Mouse (Mus musculus) CH12.LX (cell line): Measurements from ENCODE around the gene Strip1. TPM values are rescaled to one million over a fixed set of nuclear protein-coding genes. Genes with fewer than 3 reads are reported as not detected.

ENCODE experiments used
- DNase-seq: peaks from one replicate; pipeline ENCODE4 v3.0.0-alpha.2; 2013; ENCODE audit errors: extremely low read depth
- H3K27ac ChIP-seq: 2 replicates; pipeline ENCODE4 v1.5.1; 2012; ENCODE audit warnings: low read depth, mild to moderate bottlenecking, control low read depth, moderate library complexity; ENCODE audit not compliant: insufficient read depth
- H3K27me3 ChIP-seq: replicated peaks from 2 replicates; pipeline ENCODE3; 2012; ENCODE audit warnings: inconsistent platforms
- H3K36me3 ChIP-seq, 2 experiments: replicated peaks in 1 of 2; 2 replicates each; pipeline versions ENCODE3 to v1.6.1; 2012; ENCODE audit warnings: inconsistent platforms in 1 of 2, low read length in 1 of 2, mild to moderate bottlenecking in 1 of 2, mixed read lengths in 1 of 2, moderate library complexity in 1 of 2; ENCODE audit not compliant: control insufficient read depth in 1 of 2, insufficient read depth in 1 of 2
- H3K4me1 ChIP-seq, 2 experiments: 2 replicates each; pipeline ENCODE4 v1.6.1; 2012; ENCODE audit warnings: inconsistent platforms in 1 of 2, moderate library complexity in 1 of 2; ENCODE audit not compliant: insufficient read depth in 2 of 2, control insufficient read depth in 1 of 2
- H3K4me2 ChIP-seq: 2 replicates; pipeline ENCODE4 v1.6.1; 2012; ENCODE audit warnings: low read depth, mild to moderate bottlenecking, control low read depth; ENCODE audit not compliant: poor library complexity, insufficient read depth, severe bottlenecking
- H3K4me3 ChIP-seq, 3 experiments: fragments of 150-350 bp in 1 of 3; sonication (generic) in 1 of 3; replicated peaks in 1 of 3; 2 replicates each; pipeline versions ENCODE3 to v1.5.1; 2011 to 2012; ENCODE audit warnings: low read depth in 2 of 3, low read length in 2 of 3, mild to moderate bottlenecking in 2 of 3, moderate library complexity in 2 of 3, control low read depth in 1 of 3, improper control_type of control experiment in 1 of 3, inconsistent platforms in 1 of 3, mixed read lengths in 1 of 3; ENCODE audit not compliant: poor library complexity in 1 of 3
- H3K79me2 ChIP-seq: replicated peaks from 2 replicates; pipeline ENCODE4 v1.6.1; 2012; ENCODE audit warnings: mild to moderate bottlenecking, moderate library complexity; ENCODE audit not compliant: control insufficient read depth, poor library complexity, insufficient read depth, severe bottlenecking; ENCODE audit errors: extremely low read depth
- H3K9ac ChIP-seq: 2 replicates; pipeline ENCODE4 v1.6.1; 2012; ENCODE audit warnings: low read depth, mild to moderate bottlenecking, control low read depth, moderate library complexity; ENCODE audit not compliant: insufficient read depth
- H3K9me3 ChIP-seq: replicated peaks from 2 replicates; pipeline ENCODE3; 2012; ENCODE audit warnings: low read length, inconsistent platforms, mixed read lengths
- BHLHE40 ChIP-seq: IDR thresholded peaks from 2 replicates; pipeline ENCODE4 v1.6.1; 2011; ENCODE audit warnings: mild to moderate bottlenecking, low read depth, low read length, improper control_type of control experiment
- CHD1 ChIP-seq: IDR thresholded peaks from 2 replicates; pipeline ENCODE4 v1.6.1; 2012; ENCODE audit warnings: low read depth, low read length, improper control_type of control experiment, inconsistent platforms
- CHD2 ChIP-seq: IDR thresholded peaks from 2 replicates; pipeline ENCODE4 v1.6.1; 2011; ENCODE audit warnings: low read length, improper control_type of control experiment
- CTCF ChIP-seq, 2 experiments: IDR thresholded peaks in 1 of 2; conservative IDR thresholded peaks in 1 of 2; 2 replicates each; pipeline ENCODE4 v1.5.1; 2011 to 2012; ENCODE audit warnings: low read depth in 2 of 2, low read length in 2 of 2, improper control_type of control experiment in 1 of 2, inconsistent platforms in 1 of 2, mild to moderate bottlenecking in 1 of 2, moderate library complexity in 1 of 2
- E2F4 ChIP-seq: IDR thresholded peaks from 2 replicates; pipeline ENCODE4 v1.6.1; 2011; ENCODE audit warnings: low read depth, low read length, improper control_type of control experiment; ENCODE audit not compliant: insufficient replicate concordance
- ELF1 ChIP-seq: IDR thresholded peaks from 2 replicates; pipeline ENCODE4 v1.6.1; 2014; ENCODE audit warnings: low read depth, mild to moderate bottlenecking, inconsistent platforms, low read length, improper control_type of control experiment
- EP300 ChIP-seq: IDR thresholded peaks from 2 replicates; pipeline ENCODE4 v1.6.1; 2011; ENCODE audit warnings: low read length, improper control_type of control experiment
- GABPA ChIP-seq: IDR thresholded peaks from 2 replicates; pipeline ENCODE4 v1.6.1; 2012; ENCODE audit warnings: low read depth, low read length, improper control_type of control experiment, inconsistent platforms; ENCODE audit not compliant: insufficient replicate concordance
- IRF4 ChIP-seq: IDR thresholded peaks from 2 replicates; pipeline ENCODE4 v1.6.1; 2014; ENCODE audit warnings: low read depth, mild to moderate bottlenecking, inconsistent platforms, low read length, improper control_type of control experiment
- JUN ChIP-seq: IDR thresholded peaks from 2 replicates; pipeline ENCODE4 v1.6.1; 2011; ENCODE audit warnings: low read depth, mild to moderate bottlenecking, low read length, improper control_type of control experiment, moderate library complexity; ENCODE audit not compliant: insufficient read depth
- MAFK ChIP-seq: IDR thresholded peaks from 2 replicates; pipeline ENCODE4 v1.6.1; 2011; ENCODE audit warnings: low read length, improper control_type of control experiment; ENCODE audit not compliant: insufficient replicate concordance
- MYC ChIP-seq: IDR thresholded peaks from 2 replicates; pipeline ENCODE4 v1.6.1; 2011; ENCODE audit warnings: low read depth, mild to moderate bottlenecking, improper control_type of control experiment, low read length
- NRF1 ChIP-seq: IDR thresholded peaks from 2 replicates; pipeline ENCODE4 v1.6.1; 2014; ENCODE audit warnings: low read depth, mild to moderate bottlenecking, inconsistent platforms, low read length, improper control_type of control experiment, moderate library complexity
- POLR2A ChIP-seq: IDR thresholded peaks from 2 replicates; pipeline ENCODE4 v1.6.1; 2011; ENCODE audit warnings: low read depth, mild to moderate bottlenecking, improper control_type of control experiment, low read length
- POLR2AphosphoS2 ChIP-seq: IDR thresholded peaks from 2 replicates; pipeline ENCODE4 v1.6.1; 2011; ENCODE audit warnings: low read depth, low read length, improper control_type of control experiment
- RCOR1 ChIP-seq: conservative IDR thresholded peaks from 2 replicates; pipeline ENCODE4 v1.6.1; 2012; ENCODE audit warnings: low read depth, mild to moderate bottlenecking, inconsistent platforms, low read length, improper control_type of control experiment
- TBP ChIP-seq: conservative IDR thresholded peaks from 2 replicates; pipeline ENCODE4 v1.6.1; 2011; ENCODE audit warnings: low read depth, low read length, improper control_type of control experiment
- TCF12 ChIP-seq: IDR thresholded peaks from 2 replicates; pipeline ENCODE4 v1.6.1; 2014; ENCODE audit warnings: low read depth, mild to moderate bottlenecking, inconsistent platforms, low read length, improper control_type of control experiment
- USF2 ChIP-seq: conservative IDR thresholded peaks from 2 replicates; pipeline ENCODE4 v1.6.1; 2011; ENCODE audit warnings: low read depth, low read length, improper control_type of control experiment
- ZKSCAN1 ChIP-seq: IDR thresholded peaks from 2 replicates; pipeline ENCODE4 v1.6.1; 2012; ENCODE audit warnings: low read depth, inconsistent platforms, low read length, improper control_type of control experiment, borderline replicate concordance
- ZMIZ1 ChIP-seq: IDR thresholded peaks from 2 replicates; pipeline ENCODE4 v1.6.1; 2012; ENCODE audit warnings: low read depth, mild to moderate bottlenecking, inconsistent platforms, low read length, improper control_type of control experiment
- ZNF384 ChIP-seq: IDR thresholded peaks from 2 replicates; pipeline ENCODE4 v1.6.1; 2012; ENCODE audit warnings: low read depth, low read length, improper control_type of control experiment, inconsistent platforms
- dilution Hi-C: fragments of 300-500 bp; cut with MboI; formaldehyde crosslinking; loops from 2 replicates; pipeline ENCODE4 v1.14.3; 2020; ENCODE audit warnings: low sequenced_read_pairs; ENCODE audit not compliant: extremely low pct_unique_long_range_greater_than_20kb, extremely low pct_ligation_motif_present
- in situ Hi-C: fragments of 300-500 bp; cut with MboI; formaldehyde crosslinking; loops from 3 replicates; pipeline ENCODE4 v1.14.3; 2019; ENCODE audit warnings: low sequenced_read_pairs, low pct_ligation_motif_present, low pct_unique_long_range_greater_than_20kb, mixed read lengths
- polyA plus RNA-seq: library from polyadenylated mRNA; unstranded; fragments of >175 nt; gene quantifications from 2 replicates; pipeline ENCODE4 v1.2.1, GENCODE M21; 2012; ENCODE audit warnings: low read depth; ENCODE audit not compliant: insufficient read length
- total RNA-seq, 2 experiments: library from RNA; depleted of rRNA; stranded (reverse); fragments of 300-350 nt in 1 of 2; fragments of >200 nt in 1 of 2; gene quantifications; 2 replicates each; pipeline ENCODE4 v1.2.3; 2012 to 2014

Strip1 gene
- total and polyA plus RNA-seq, 3 experiments = 18.4 to 28.2 (median 27.0) TPM

DNA sequence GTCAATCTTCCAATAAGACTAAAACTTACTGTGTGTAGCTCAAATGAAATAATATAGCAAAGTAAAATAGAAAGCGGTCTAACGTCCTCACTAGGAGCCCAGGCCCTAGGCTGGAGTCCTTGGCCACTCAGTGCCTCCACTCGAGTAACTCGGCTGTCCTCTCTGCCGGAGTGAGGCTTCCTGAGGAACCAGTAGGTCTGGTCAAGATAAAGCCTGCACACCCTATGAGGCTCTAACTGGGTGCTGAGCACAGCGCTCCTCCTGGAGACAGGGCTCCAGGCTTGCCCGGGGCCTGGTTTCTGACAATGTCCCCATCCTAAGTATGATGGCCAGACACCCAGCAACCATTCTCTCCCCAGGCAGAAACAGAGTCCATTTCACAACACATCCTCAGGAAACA, 9.0 kb downstream of the Strip1 start:
- dilution Hi-C loops (no loop called here), in situ Hi-C loops (no loop called here)
- H3K27me3 ChIP-seq = no peaks in the 10 kb centered on the region
- H3K4me3 ChIP-seq = no peak overlapping the region
- H3K79me2 ChIP-seq = no peaks in the 10 kb centered on the region
- DNase-seq = no peak
- no peak overlapping the region for H3K4me2 ChIP-seq
- H3K36me3 ChIP-seq = peaks cover 80 to 96% of the 10 kb centered on the region in 2 experiments
- no peak overlapping the region for H3K9ac ChIP-seq
- H3K9me3 ChIP-seq = no peaks in the 10 kb centered on the region
- no peak overlapping the region for H3K27ac ChIP-seq
- peaks cover under 1 to 15% of the 10 kb centered on the region in 2 experiments; a peak in 3 of 4 replicates for H3K4me1 ChIP-seq
- TF ChIP-seq EP300 (no peak), POLR2AphosphoS2 (no peak), IRF4 (no peak), NRF1 (no peak), ZKSCAN1 (no peak), ZMIZ1 (no peak), POLR2A (no peak), E2F4 (no peak), RCOR1 (no peak), ZNF384 (no peak), MYC (no peak), TBP (no peak), ELF1 (no peak), CHD2 (no peak), JUN (no peak), MAFK (no peak), USF2 (no peak), TCF12 (no peak), CTCF (conservative IDR thresholded peaks at IDR 0.05 in 1 of 2, IDR thresholded peaks at IDR 0.05 in 1 of 2; ENCODE audit: low read depth in 2 of 2, low read length in 2 of 2) (no peak), BHLHE40 (no peak)
- TF ChIP-seq, all 38 proteins: peak for 0

GRCm38 (mm10) chr3:107621286-107622075, 10.0 kb downstream of the Strip1 start:
- Histone ChIP-seq H3K4me3 (no peak overlapping the region), H3K4me2 (no peak overlapping the region), H3K27me3 (no peaks in the 10 kb centered on the region), H3K27ac (no peak overlapping the region), H3K9me3 (no peaks in the 10 kb centered on the region), H3K9ac (no peak overlapping the region), H3K4me1 (peaks cover 2 to 25% of the 10 kb centered on the region in 2 experiments; a peak in 3 of 4 replicates), H3K79me2 (no peaks in the 10 kb centered on the region), H3K36me3 (peaks cover 79 to 96% of the 10 kb centered on the region in 2 experiments)
- dilution Hi-C loops (no loop called here), in situ Hi-C loops (no loop called here)
- DNase-seq = no peak
- TF ChIP-seq GABPA (no peak), CHD1 (no peak)
